Mouse (Mus musculus) myocyte (in vitro differentiated cells): ENCODE measurements around the gene Aldh2. TPM values are rescaled to one million over a fixed set of nuclear protein-coding genes. Genes with fewer than 3 reads are reported as not detected.
"Not testable (repeated sequence)": the region's sequence is repeated elsewhere in the genome, so short reads cannot be mapped to it uniquely, and the experiment has no call there.

Experiments
- H3K27me3 ChIP-seq: one replicate; pipeline ENCODE4 v1.6.1; 2011; ENCODE audit not compliant: control insufficient read depth, insufficient read depth, insufficient read length
- H3K36me3 ChIP-seq: one replicate; pipeline ENCODE4 v1.6.1; 2011; ENCODE audit not compliant: control insufficient read depth, insufficient read depth
- H3K4me2 ChIP-seq: one replicate; pipeline ENCODE4 v1.6.1; 2011; ENCODE audit warnings: low read depth, control low read depth
- H3K4me3 ChIP-seq: one replicate; pipeline ENCODE4 v1.5.1; 2011; ENCODE audit warnings: mild to moderate bottlenecking, control low read depth, moderate library complexity
- H3K79me2 ChIP-seq: one replicate; pipeline ENCODE4 v1.6.1; 2011; ENCODE audit not compliant: control insufficient read depth, insufficient read depth
- H3ac ChIP-seq: one replicate; pipeline ENCODE4 v1.6.1; 2011; ENCODE audit not compliant: control insufficient read depth, insufficient read length
- CEBPB ChIP-seq: IDR thresholded peaks from 2 replicates; pipeline ENCODE4 v1.6.1; 2011; ENCODE audit warnings: mild to moderate bottlenecking, moderate library complexity; ENCODE audit not compliant: poor library complexity, insufficient read depth, severe bottlenecking
- E2F4 ChIP-seq: IDR thresholded peaks from one replicate; pipeline ENCODE4 v1.6.1; 2011; ENCODE audit warnings: mild to moderate bottlenecking, control low read depth, moderate library complexity; ENCODE audit not compliant: insufficient read depth
- MAX ChIP-seq: IDR thresholded peaks from one replicate; pipeline ENCODE4 v1.6.1; 2011; ENCODE audit warnings: low read depth, mild to moderate bottlenecking, control low read depth
- MYOD1 ChIP-seq, 3 experiments: IDR thresholded peaks; one replicate each; pipeline ENCODE4 v1.6.1; 2011; ENCODE audit warnings: control low read depth in 2 of 3, low read depth in 2 of 3, mild to moderate bottlenecking in 2 of 3, moderate library complexity in 1 of 3; ENCODE audit not compliant: insufficient read length in 2 of 3, control insufficient read depth in 1 of 3
- MYOG ChIP-seq, 3 experiments: IDR thresholded peaks; one replicate each; pipeline ENCODE4 v1.6.1; 2011; ENCODE audit warnings: control low read depth in 2 of 3, low read depth in 2 of 3, mild to moderate bottlenecking in 2 of 3; ENCODE audit not compliant: insufficient read length in 2 of 3, control insufficient read depth in 1 of 3, insufficient read depth in 1 of 3
- POLR2A ChIP-seq: IDR thresholded peaks from one replicate; pipeline ENCODE4 v1.6.1; 2011; ENCODE audit warnings: low read depth, mild to moderate bottlenecking, control low read depth, moderate library complexity; ENCODE audit not compliant: insufficient read length
- POLR2AphosphoS2 ChIP-seq: IDR thresholded peaks from one replicate; pipeline ENCODE4 v1.6.1; 2011; ENCODE audit warnings: low read depth, control low read depth; ENCODE audit not compliant: insufficient read length
- REST ChIP-seq: IDR thresholded peaks from one replicate; pipeline ENCODE4 v1.6.1; 2011; ENCODE audit warnings: mild to moderate bottlenecking, control low read depth, moderate library complexity; ENCODE audit not compliant: insufficient read depth, insufficient read length
- SRF ChIP-seq: IDR thresholded peaks from one replicate; pipeline ENCODE4 v1.6.1; 2011; ENCODE audit warnings: low read depth; ENCODE audit not compliant: control insufficient read depth, insufficient read length
- TCF12 ChIP-seq: IDR thresholded peaks from one replicate; pipeline ENCODE4 v1.6.1; 2011; ENCODE audit warnings: mild to moderate bottlenecking, control low read depth; ENCODE audit not compliant: poor library complexity, insufficient read depth, severe bottlenecking
- TCF3 ChIP-seq: IDR thresholded peaks from one replicate; pipeline ENCODE4 v1.6.1; 2011; ENCODE audit warnings: low read depth, control low read depth; ENCODE audit not compliant: insufficient read length
- USF1 ChIP-seq: IDR thresholded peaks from one replicate; pipeline ENCODE4 v1.6.1; 2011; ENCODE audit warnings: low read depth, mild to moderate bottlenecking, control low read depth, moderate library complexity
- polyA plus RNA-seq: library from polyadenylated mRNA; unstranded; fragments of >200 nt; fragmentation: generic; extraction: Trizol; gene quantifications from one replicate; pipeline ENCODE4 v1.2.1, GENCODE M21; 2012; ENCODE audit warnings: missing spikeins

Gene Aldh2
- polyA plus RNA-seq, 1 experiment = 210 TPM

DNA sequence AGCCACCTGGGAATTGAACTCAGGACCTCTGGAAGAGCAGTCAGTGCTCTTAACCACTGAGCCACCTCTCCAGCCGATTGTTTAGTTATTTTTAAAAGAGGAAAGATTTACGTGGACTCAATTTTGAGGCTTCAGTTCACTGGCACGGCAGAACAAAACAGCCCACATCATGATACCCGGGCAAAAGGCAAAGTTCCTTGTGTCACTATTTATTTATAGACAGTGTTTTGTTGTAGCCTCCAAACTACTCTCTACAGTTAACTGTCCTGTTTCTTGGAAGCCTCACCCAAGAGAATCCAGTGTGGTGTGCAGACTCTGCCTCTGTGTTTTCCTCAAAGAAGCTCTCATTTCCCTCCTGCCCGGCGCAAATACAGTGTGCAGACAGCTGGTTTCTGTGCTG lies 18.4 kb upstream of the Aldh2 start:
- Histone ChIP-seq H3K79me2 (no peaks in the 10 kb centered on the region), H3K4me2 (no peak overlapping the region), H3ac (no peak overlapping the region), H3K4me3 (no peak overlapping the region), H3K27me3 (no peaks in the 10 kb centered on the region), H3K36me3 (no peaks in the 10 kb centered on the region)
- no peak for TF ChIP-seq SRF
- TF ChIP-seq MYOD1 (IDR thresholded peaks at IDR 0.05; ENCODE audit: control insufficient read depth in 1 of 3, insufficient read length in 2 of 3, low read depth in 2 of 3) = peak in 1 of 3 experiments; percentile 14
- no peak for TF ChIP-seq TCF3
- TF ChIP-seq MYOG (IDR thresholded peaks at IDR 0.05; ENCODE audit: control insufficient read depth in 1 of 3, insufficient read depth in 1 of 3, insufficient read length in 2 of 3, low read depth in 2 of 3) = no peak
- TF ChIP-seq E2F4 = no peak

GRCm38 (mm10) chr5:121609556-121610135 lies 16.0 kb upstream of the Aldh2 start:
- not testable (repeated sequence) for H3K4me3 ChIP-seq, H3K36me3 ChIP-seq, H3K79me2 ChIP-seq, H3ac ChIP-seq, H3K27me3 ChIP-seq, H3K4me2 ChIP-seq
- TF ChIP-seq MYOD1 (IDR thresholded peaks at IDR 0.05; ENCODE audit: control insufficient read depth in 1 of 3, insufficient read length in 2 of 3, low read depth in 2 of 3) = peak in 2 of 3 experiments; percentile 66 to 72
- TF ChIP-seq MYOG (IDR thresholded peaks at IDR 0.05; ENCODE audit: control insufficient read depth in 1 of 3, insufficient read depth in 1 of 3, insufficient read length in 2 of 3, low read depth in 2 of 3) = peak in 1 of 3 experiments; percentile 67

DNA sequence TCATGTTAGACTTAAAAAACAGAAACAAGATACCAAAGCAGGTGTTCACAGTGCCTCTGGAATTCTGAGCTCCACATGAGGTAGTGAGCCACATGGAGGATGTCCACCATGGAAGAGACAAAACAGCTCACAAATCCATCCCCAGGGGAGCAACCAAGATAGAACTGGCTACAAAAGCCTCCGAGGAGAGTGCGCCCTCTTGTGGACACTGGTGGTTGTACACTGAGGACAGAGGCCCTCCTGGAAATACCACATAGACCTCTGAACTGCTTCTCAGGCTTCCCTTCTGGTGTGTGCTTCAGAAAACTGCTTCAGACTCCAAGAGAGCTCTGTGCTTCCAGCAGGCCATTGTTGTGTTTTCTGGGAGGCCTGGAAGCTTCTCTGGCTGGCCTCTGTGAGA lies 12.5 kb upstream of the Aldh2 start:
- no peak overlapping the region for H3K4me3 ChIP-seq
- no peak overlapping the region for H3ac ChIP-seq
- no peak overlapping the region for H3K4me2 ChIP-seq
- no peaks in the 10 kb centered on the region for H3K36me3 ChIP-seq
- TF ChIP-seq MYOD1 (IDR thresholded peaks at IDR 0.05; ENCODE audit: control insufficient read depth in 1 of 3, insufficient read length in 2 of 3, low read depth in 2 of 3) (no peak), MYOG (IDR thresholded peaks at IDR 0.05; ENCODE audit: control insufficient read depth in 1 of 3, insufficient read depth in 1 of 3, insufficient read length in 2 of 3, low read depth in 2 of 3) (no peak), SRF (no peak), MAX (no peak), CEBPB (no peak), REST (no peak), POLR2A (no peak), USF1 (no peak), TCF3 (no peak), POLR2AphosphoS2 (no peak), TCF12 (no peak)
- no peaks in the 10 kb centered on the region for H3K27me3 ChIP-seq
- no peaks in the 10 kb centered on the region for H3K79me2 ChIP-seq

- not testable (repeated sequence) for H3K36me3 ChIP-seq, H3K27me3 ChIP-seq, H3K4me2 ChIP-seq, H3ac ChIP-seq, H3K79me2 ChIP-seq, H3K4me3 ChIP-seq
These were observed 10.2 kb upstream of the Aldh2 start for GRCm38 (mm10) chr5:121603815-121604214.

- Histone ChIP-seq H3K36me3 (no peaks in the 10 kb centered on the region), H3K27me3 (no peaks in the 10 kb centered on the region), H3K4me2 (no peak overlapping the region), H3K4me3 (no peak overlapping the region), H3ac (no peak overlapping the region), H3K79me2 (no peaks in the 10 kb centered on the region)
- TF ChIP-seq E2F4 (no peak), SRF (no peak), MAX (no peak), USF1 (no peak), POLR2A (no peak), TCF12 (no peak), MYOG (IDR thresholded peaks at IDR 0.05; ENCODE audit: control insufficient read depth in 1 of 3, insufficient read depth in 1 of 3, insufficient read length in 2 of 3, low read depth in 2 of 3) (no peak), POLR2AphosphoS2 (no peak), MYOD1 (IDR thresholded peaks at IDR 0.05; ENCODE audit: control insufficient read depth in 1 of 3, insufficient read length in 2 of 3, low read depth in 2 of 3) (no peak), CEBPB (no peak), REST (no peak), TCF3 (no peak)
These were observed 8.1 kb upstream of the Aldh2 start for GRCm38 (mm10) chr5:121601547-121602299.
